Mouse (Mus musculus) ovary, adult 10 weeks (tissue): ENCODE results near the gene Vmn1r221. TPM values are rescaled to one million over a fixed set of nuclear protein-coding genes. Genes with fewer than 3 reads are reported as not detected.

Source experiments
- polyA plus RNA-seq: library from polyadenylated mRNA; stranded (reverse); fragments of 350-450 nt; fragmentation: Illumina TruSeq; extraction: RNeasy Lipid Tissue Mini Kit (QIAGEN cat#74804); gene quantifications from one replicate; pipeline ENCODE4 v1.2.3, GENCODE M21; 2014

The Vmn1r221 gene
- not detected for polyA plus RNA-seq

DNA sequence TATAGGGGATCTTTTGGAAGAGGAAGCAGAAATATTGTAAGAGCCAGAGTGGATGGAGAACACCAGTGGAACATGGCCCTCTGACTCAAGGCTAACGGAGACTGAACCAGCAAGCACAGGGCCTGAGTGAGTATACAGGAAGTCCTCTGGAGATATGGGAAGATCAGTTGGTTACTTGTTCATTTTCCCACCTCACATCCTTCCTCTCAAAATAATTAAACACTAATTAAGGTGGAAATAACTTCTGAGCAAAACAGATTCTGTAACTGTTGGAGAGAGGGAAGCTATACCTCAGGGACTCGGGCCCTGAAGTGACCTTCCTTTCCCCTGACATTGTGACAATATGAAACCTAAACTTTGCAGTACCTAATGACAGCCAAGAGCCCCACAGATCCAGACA is at the start of gene Vmn1r221:
Gene Vmn1r221 (plus strand): TSS at position 301 of the 400 bp plus-strand sequence.

DNA sequence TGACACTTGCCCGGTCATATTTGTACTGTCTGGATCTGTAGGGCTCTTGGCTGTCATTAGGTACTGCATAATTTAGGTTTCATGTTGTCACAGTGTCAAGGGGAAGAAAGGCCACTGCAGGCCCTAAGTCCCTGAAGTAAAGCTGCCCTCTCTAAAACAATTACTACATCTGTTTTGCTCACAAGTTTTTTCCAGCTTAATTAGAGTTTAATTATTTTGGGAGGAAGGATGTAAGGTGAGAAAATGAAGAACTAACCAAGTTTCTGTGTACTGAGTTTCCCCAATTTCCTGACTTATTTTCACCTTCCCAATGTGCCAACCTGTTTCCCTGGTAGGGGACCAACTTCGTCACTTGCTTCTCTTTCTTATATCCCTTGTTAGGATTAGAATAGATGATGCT is 26.1 kb upstream of the Vmn1r221 start, which contains the start of gene Vmn1r220:
Gene Vmn1r220 (minus strand): TSS at position 101 of the 400 bp plus-strand sequence.

DNA sequence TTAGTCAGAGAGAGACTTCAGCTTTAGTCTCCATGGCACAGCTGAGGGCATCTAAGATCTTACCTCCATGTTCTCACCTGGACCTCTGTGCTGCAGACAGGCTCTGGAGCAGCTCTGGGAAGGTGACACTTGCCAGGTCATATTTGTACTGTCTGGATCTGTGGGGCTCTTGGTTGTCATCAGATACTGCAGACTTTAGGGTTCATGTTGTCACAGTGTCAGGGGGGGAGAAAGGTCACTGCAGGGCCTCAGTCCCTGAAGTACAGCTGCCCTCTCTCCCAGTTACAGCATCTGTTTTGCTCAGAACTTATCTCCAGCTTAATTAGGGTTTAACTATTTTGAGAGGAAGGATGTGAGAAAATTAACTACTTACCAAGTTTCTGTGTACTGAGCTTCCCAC is 21.9 kb downstream of the Vmn1r221 start, which contains the start of gene Vmn1r222:
Gene Vmn1r222 (minus strand): TSS at position 101 of the 400 bp plus-strand sequence.

DNA sequence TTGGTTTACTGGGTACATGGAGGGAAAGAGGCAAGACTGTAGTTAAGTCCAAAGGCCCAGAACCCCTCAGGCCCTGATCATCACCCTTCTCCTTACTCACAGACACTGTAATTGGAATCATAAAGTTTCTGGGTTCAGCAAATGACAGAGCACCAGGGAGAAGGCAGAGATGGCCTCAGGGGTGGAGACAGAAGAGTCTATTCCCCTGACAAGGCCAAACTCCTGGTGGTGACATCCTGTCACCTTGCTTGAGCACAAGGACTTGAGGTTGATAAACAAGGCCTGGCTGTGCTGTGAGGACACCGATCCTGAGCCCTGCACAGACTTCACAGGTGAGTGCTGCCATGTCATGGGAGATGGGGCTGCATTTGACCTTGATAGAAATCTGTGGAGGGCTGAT is 32.9 kb downstream of the Vmn1r221 start, which contains the start of gene Vmn1r223:
Gene Vmn1r223 (plus strand): TSS at position 301 of the 400 bp plus-strand sequence.

Other genes with a start within 250 kb of the Vmn1r221 start
- not detected for gene Vmn1r213, start 206.5 kb upstream of the Vmn1r221 start, polyA plus RNA-seq
- not detected for gene Vmn1r214, start 183.7 kb upstream of the Vmn1r221 start, polyA plus RNA-seq
- gene Vmn1r215, start 146.1 kb upstream of the Vmn1r221 start, polyA plus RNA-seq, result not detected
- gene Vmn1r217, start 95.9 kb upstream of the Vmn1r221 start, polyA plus RNA-seq, result not detected
- gene Vmn1r218, start 81.0 kb upstream of the Vmn1r221 start, polyA plus RNA-seq, result not detected
- not detected for gene Vmn1r219, start 54.8 kb upstream of the Vmn1r221 start, polyA plus RNA-seq
- not detected for gene Vmn1r220, start 26.2 kb upstream of the Vmn1r221 start, polyA plus RNA-seq
- gene Vmn1r222, start 21.8 kb downstream of the Vmn1r221 start, polyA plus RNA-seq, result not detected
- not detected for gene Vmn1r223, start 33.0 kb downstream of the Vmn1r221 start, polyA plus RNA-seq
- 155 TPM for gene Zfp322a, start 155.1 kb downstream of the Vmn1r221 start, polyA plus RNA-seq
- 3.4 TPM for gene Abt1, start 209.7 kb downstream of the Vmn1r221 start, polyA plus RNA-seq